Mouse (Mus musculus): Measurements from ENCODE around the gene 1700034J05Rik. TPM values are rescaled to one million over a fixed set of nuclear protein-coding genes. Genes with fewer than 3 reads are reported as not detected.
A peak's percentile ranks its signal among the peaks of the same experiment; 100 is the strongest.

1700034J05Rik gene
- total and polyA plus RNA-seq, 3 experiments, result not detected

- Histone ChIP-seq H3K27ac (ENCODE audit: insufficient read depth, low read depth) (no peak overlapping the region), H3K4me3 (replicated peaks in 1 of 3; ENCODE audit: low read depth in 2 of 3, low read length in 2 of 3, poor library complexity in 1 of 3) (no peak overlapping the region), H3K27me3 (replicated peaks) (no peaks in the 10 kb centered on the region), H3K4me1 (ENCODE audit: control insufficient read depth in 1 of 2, insufficient read depth in 2 of 2) (0 out of 4 replicates have a peak, but pooled peaks cover 0 to 3% of the 10 kb centered on the region in 2 experiments), H3K4me2 (ENCODE audit: insufficient read depth, low read depth, poor library complexity, severe bottlenecking) (no peak overlapping the region), H3K79me2 (replicated peaks; ENCODE audit: control insufficient read depth, extremely low read depth, insufficient read depth, poor library complexity, severe bottlenecking) (no peaks in the 10 kb centered on the region; the same call in 1 of the 2 replicates), H3K9ac (ENCODE audit: insufficient read depth, low read depth) (no peak overlapping the region), H3K9me3 (replicated peaks; ENCODE audit: low read length) (no peaks in the 10 kb centered on the region), H3K36me3 (replicated peaks in 1 of 2; ENCODE audit: control insufficient read depth in 1 of 2, insufficient read depth in 1 of 2, low read length in 1 of 2) (peaks cover 0 to 9% of the 10 kb centered on the region in 2 experiments)
- TF ChIP-seq GABPA (IDR thresholded peaks at IDR 0.05; ENCODE audit: insufficient replicate concordance, low read depth, low read length) (no peak), RAD21 (IDR thresholded peaks at IDR 0.05; ENCODE audit: low read depth, low read length) (peak; percentile 33), CTCF (conservative IDR thresholded peaks at IDR 0.05 in 1 of 2, IDR thresholded peaks at IDR 0.05 in 1 of 2; ENCODE audit: low read depth in 2 of 2, low read length in 2 of 2) (peak in 1 of 2 experiments; percentile 40; a peak in 2 of 4 replicates), SMC3 (IDR thresholded peaks at IDR 0.05; ENCODE audit: low read depth, low read length) (peak; percentile 13; the same call in 1 of the 2 replicates)
- dilution Hi-C loops (cut with MboI; ENCODE audit: extremely low pct_ligation_motif_present, extremely low pct_unique_long_range_greater_than_20kb, low sequenced_read_pairs) (no loop called here), in situ Hi-C loops (cut with MboI; ENCODE audit: low pct_ligation_motif_present, low pct_unique_long_range_greater_than_20kb, low sequenced_read_pairs) (loop anchor here (10.0 kb wide), 1 partner anchor 127 kb away; no protein-coding TSS in a partner anchor)
- no peak for DNase-seq (ENCODE audit: extremely low read depth)
These were observed 7.7 kb upstream of the 1700034J05Rik start for GRCm38 (mm10) chr6:146961832-146962481.

- dilution Hi-C loops (cut with MboI; ENCODE audit: extremely low pct_ligation_motif_present, extremely low pct_unique_long_range_greater_than_20kb, low sequenced_read_pairs), result no loop called here
- Histone ChIP-seq H3K27ac (ENCODE audit: insufficient read depth, low read depth) (no peak overlapping the region), H3K9me3 (replicated peaks; ENCODE audit: low read length) (no peaks in the 10 kb centered on the region), H3K27me3 (replicated peaks) (no peaks in the 10 kb centered on the region), H3K4me3 (replicated peaks in 1 of 3; ENCODE audit: low read depth in 2 of 3, low read length in 2 of 3, poor library complexity in 1 of 3) (no peak overlapping the region), H3K79me2 (replicated peaks; ENCODE audit: control insufficient read depth, extremely low read depth, insufficient read depth, poor library complexity, severe bottlenecking) (no peaks in the 10 kb centered on the region; the same call in 1 of the 2 replicates), H3K4me2 (ENCODE audit: insufficient read depth, low read depth, poor library complexity, severe bottlenecking) (no peak overlapping the region), H3K4me1 (ENCODE audit: control insufficient read depth in 1 of 2, insufficient read depth in 2 of 2) (0 out of 4 replicates have a peak, but pooled peaks cover 0 to 3% of the 10 kb centered on the region in 2 experiments), H3K36me3 (replicated peaks in 1 of 2; ENCODE audit: control insufficient read depth in 1 of 2, insufficient read depth in 1 of 2, low read length in 1 of 2) (peaks cover 0 to 5% of the 10 kb centered on the region in 2 experiments), H3K9ac (ENCODE audit: insufficient read depth, low read depth) (no peak overlapping the region)
- in situ Hi-C loops (cut with MboI; ENCODE audit: low pct_ligation_motif_present, low pct_unique_long_range_greater_than_20kb, low sequenced_read_pairs), result loop anchor here (10.0 kb wide), 1 partner anchor 126 kb away; no protein-coding TSS in a partner anchor
- DNase-seq (ENCODE audit: extremely low read depth), result no peak
- TF ChIP-seq ZC3H11A (IDR thresholded peaks at IDR 0.05; ENCODE audit: low read depth, low read length) (no peak), CHD2 (IDR thresholded peaks at IDR 0.05; ENCODE audit: low read length) (no peak), MXI1 (IDR thresholded peaks at IDR 0.05; ENCODE audit: low read depth, low read length) (no peak), MAZ (IDR thresholded peaks at IDR 0.05; ENCODE audit: low read depth, low read length) (no peak), CHD1 (IDR thresholded peaks at IDR 0.05; ENCODE audit: low read depth, low read length) (no peak), GABPA (IDR thresholded peaks at IDR 0.05; ENCODE audit: insufficient replicate concordance, low read depth, low read length) (no peak), BHLHE40 (IDR thresholded peaks at IDR 0.05; ENCODE audit: low read depth, low read length) (no peak), EP300 (IDR thresholded peaks at IDR 0.05; ENCODE audit: low read length) (no peak), TBP (conservative IDR thresholded peaks at IDR 0.05; ENCODE audit: low read depth, low read length) (no peak), PAX5 (IDR thresholded peaks at IDR 0.05; ENCODE audit: low read length) (no peak), ZMIZ1 (IDR thresholded peaks at IDR 0.05; ENCODE audit: low read depth, low read length) (no peak), MAX (IDR thresholded peaks at IDR 0.05; ENCODE audit: low read length) (no peak), ZNF384 (IDR thresholded peaks at IDR 0.05; ENCODE audit: low read depth, low read length) (no peak), USF2 (conservative IDR thresholded peaks at IDR 0.05; ENCODE audit: low read depth, low read length) (no peak), POLR2AphosphoS2 (IDR thresholded peaks at IDR 0.05; ENCODE audit: low read depth, low read length) (no peak), RCOR1 (conservative IDR thresholded peaks at IDR 0.05; ENCODE audit: low read depth, low read length) (no peak), MAFK (IDR thresholded peaks at IDR 0.05; ENCODE audit: insufficient replicate concordance, low read length) (no peak)
These were observed 6.7 kb upstream of the 1700034J05Rik start for GRCm38 (mm10) chr6:146960956-146961355.

All from CH12.LX (cell line).